Mouse (Mus musculus): ENCODE results near the gene Setd6. TPM values are rescaled to one million over a fixed set of nuclear protein-coding genes. Genes with fewer than 3 reads are reported as not detected.

Setd6 gene
- total RNA-seq, 2 experiments from 2014 or later = 16.2 to 20.0 TPM

GRCm38 (mm10) chr8:95704538-95704937 is 11.1 kb upstream of the Setd6 start:
- DNase-seq (ENCODE audit: low spot score in 2 of 2) = no peak

GRCm38 (mm10) chr8:95709579-95709978 is 6.1 kb upstream of the Setd6 start:
- DNase-seq (ENCODE audit: low spot score in 2 of 2) = no peak

- DNase-seq (ENCODE audit: low spot score in 2 of 2) = peak in 1 of 2 experiments; percentile 2
Observed at GRCm38 (mm10) chr8:95711029-95711428, 4.7 kb upstream of the Setd6 start.

GRCm38 (mm10) chr8:95712395-95712794 is 3.3 kb upstream of the Setd6 start:
- no peak for DNase-seq (ENCODE audit: low spot score in 2 of 2)

- DNase-seq (ENCODE audit: low spot score in 2 of 2) = no peak
Observed at GRCm38 (mm10) chr8:95713100-95714010, 2.3 kb upstream of the Setd6 start.

- no peak for DNase-seq (ENCODE audit: low spot score in 2 of 2)
Observed at GRCm38 (mm10) chr8:95714367-95714766, 1.3 kb upstream of the Setd6 start.

GRCm38 (mm10) chr8:95714837-95715413 is 756 bp upstream of the Setd6 start:
- DNase-seq (ENCODE audit: low spot score in 2 of 2) = no peak

GRCm38 (mm10) chr8:95716546-95717335 is 1.1 kb downstream of the Setd6 start:
- no peak for DNase-seq (ENCODE audit: low spot score in 2 of 2)

- DNase-seq (ENCODE audit: low spot score in 2 of 2) = no peak
Observed at GRCm38 (mm10) chr8:95727625-95728024, 11.9 kb downstream of the Setd6 start.

GRCm38 (mm10) chr8:95738596-95738995 is 22.9 kb downstream of the Setd6 start:
- peak in 1 of 2 experiments; percentile 29 for DNase-seq (ENCODE audit: low spot score in 2 of 2)

GRCm38 (mm10) chr8:95741732-95742131 is 26.1 kb downstream of the Setd6 start:
- DNase-seq (ENCODE audit: low spot score in 2 of 2) = no peak

GRCm38 (mm10) chr8:95748028-95748427 is 32.3 kb downstream of the Setd6 start:
- DNase-seq (ENCODE audit: low spot score in 2 of 2) = no peak

- no peak for DNase-seq (ENCODE audit: low spot score in 2 of 2)
Observed at GRCm38 (mm10) chr8:95751924-95752323, 36.2 kb downstream of the Setd6 start.

- DNase-seq (ENCODE audit: low spot score in 2 of 2) = no peak
Observed at GRCm38 (mm10) chr8:95760323-95760722, 44.6 kb downstream of the Setd6 start.

- no peak for DNase-seq (ENCODE audit: low spot score in 2 of 2)
Observed at GRCm38 (mm10) chr8:95764133-95764532, 48.5 kb downstream of the Setd6 start.

Small RNAs within 50 kb of the gene (microRNA-seq; reads per million reads assigned to microRNA genes)
- 2.5 to 3.8 reads per million in 2 experiments for gene Mir7073

Other genes starting within 250 kb of the Setd6 start
- 10 to 100 TPM; 77.4 to 79.8 TPM for gene Csnk2a2, start 225.8 kb upstream of the Setd6 start, total RNA-seq (2021)
- gene Ccdc113, start 181.8 kb upstream of the Setd6 start, total RNA-seq (2021) = 1 to 10 TPM; 1.1 to 2.1 TPM
- under 1 TPM in 1 of 2 experiments, not detected in 1; 0.33 TPM for gene Prss54, start 139.5 kb upstream of the Setd6 start, total RNA-seq (2021)
- 1 to 10 TPM; 2.7 TPM for gene Gins3, start 82.4 kb upstream of the Setd6 start, total RNA-seq (2021)
- 1,000 to 10,000 TPM; 1,455 to 1,520 TPM for gene Ndrg4, start 38.9 kb upstream of the Setd6 start, total RNA-seq (2021)
- gene Cnot1, start 91.6 kb downstream of the Setd6 start, total RNA-seq (2021) = 100 to 1,000 TPM; 135 to 142 TPM
- gene Sap18b, start 109.5 kb downstream of the Setd6 start, total RNA-seq (2021) = 100 to 1,000 TPM; 131 to 161 TPM
- 10 to 100 TPM; 29.7 to 31.6 TPM for gene Slc38a7, start 137.7 kb downstream of the Setd6 start, total RNA-seq (2021)
- 100 to 1,000 TPM; 237 to 247 TPM for gene Got2, start 172.7 kb downstream of the Setd6 start, total RNA-seq (2021)

All from layer of hippocampus, postnatal 14 days (tissue).